Mouse (Mus musculus): ENCODE measurements around the gene Them5. TPM values are rescaled to one million over a fixed set of nuclear protein-coding genes. Genes with fewer than 3 reads are reported as not detected.

Them5 gene
- total RNA-seq, 4 experiments from 2014 or later = not detected

Other genes starting within 250 kb of the Them5 start
- not detected for gene Gm10696, start 163.9 kb upstream of the Them5 start, total RNA-seq (2022)
- gene Gm5286, start 145.4 kb upstream of the Them5 start, total RNA-seq (2022) = not detected
- not detected for gene Gm4778, start 78.1 kb upstream of the Them5 start, total RNA-seq (2022)
- 10 to 100 TPM; 18.6 to 21.8 (median 20.3) TPM for gene Them4, start 32.0 kb upstream of the Them5 start, total RNA-seq (2022)
- under 1 TPM in 2 of 4 experiments, not detected in 2; 0.25 to 0.58 TPM for gene C2cd4d, start 20.3 kb downstream of the Them5 start, total RNA-seq (2022)
- 1 to 10 TPM; 1.3 to 2.6 (median 2.0) TPM for gene Rorc, start 30.7 kb downstream of the Them5 start, total RNA-seq (2022)
- 1 to 10 TPM in 3 of 4 experiments, under 1 TPM in 1; 0.97 to 1.2 (median 1.1) TPM for gene Lingo4, start 56.4 kb downstream of the Them5 start, total RNA-seq (2022)
- gene Tdrkh, start 71.2 kb downstream of the Them5 start, total RNA-seq (2022) = 10 to 100 TPM; 38.3 to 42.1 (median 41.7) TPM
- 10 to 100 TPM; 32.7 to 40.7 (median 38.1) TPM for gene Mrpl9, start 101.2 kb downstream of the Them5 start, total RNA-seq (2022)
- gene Oaz3, start 101.8 kb downstream of the Them5 start, total RNA-seq (2022) = not detected
- gene Celf3, start 136.2 kb downstream of the Them5 start, total RNA-seq (2022) = 100 to 1,000 TPM; 136 to 175 (median 139) TPM
- 1 to 10 TPM; 5.2 to 6.9 (median 6.1) TPM for gene Riiad1, start 138.2 kb downstream of the Them5 start, total RNA-seq (2022)
- 100 to 1,000 TPM; 100 to 109 (median 105) TPM for gene Snx27, start 240.6 kb downstream of the Them5 start, total RNA-seq (2022)

All from left cerebral cortex, adult 8-10 months (tissue).